Mouse (Mus musculus) hematopoietic stem cell, adult 5-6 weeks (primary cell): Measurements from ENCODE around the gene Cbx1. TPM values are rescaled to one million over a fixed set of nuclear protein-coding genes. Genes with fewer than 3 reads are reported as not detected.

ENCODE experiments used
- ATAC-seq, 2 experiments: fragments of 125-278 bp in 1 of 2; replicated peaks in 1 of 2; 2 replicates each; pipeline ENCODE4 v1.8.0; 2016 to 2017; ENCODE audit warnings: inconsistent platforms in 2 of 2, mild to moderate bottlenecking in 2 of 2, moderate number of reproducible peaks in 2 of 2, low read depth in 1 of 2, moderate TSS enrichment in 1 of 2; ENCODE audit not compliant: low FRiP score in 2 of 2, poor library complexity in 2 of 2, severe bottlenecking in 2 of 2, insufficient read depth in 1 of 2, low TSS enrichment in 1 of 2
- total RNA-seq: library from RNA; stranded (forward); fragments of 172-1452, 232-1000 nt; gene quantifications from 2 replicates; pipeline ENCODE4 v1.2.3, GENCODE M21; 2017

Cbx1 gene
- 102 and 160 TPM in 2 replicates for total RNA-seq

- ATAC-seq = peak; percentile 84 to 93
Observed at GRCm38 (mm10) chr11:96788871-96789795, at the start of gene Cbx1. Cbx1 (plus strand) TSS chr11:96789127.

GRCm38 (mm10) chr11:96740796-96741195 is 48.1 kb upstream of the Cbx1 start:
- no peak for ATAC-seq

- ATAC-seq = no peak
Observed at GRCm38 (mm10) chr11:96741995-96742394, 46.9 kb upstream of the Cbx1 start.

- 0 out of 4 replicates have a peak, but pooled peaks of 1 of the 2 experiments have one; percentile 10 for ATAC-seq
Observed at GRCm38 (mm10) chr11:96743000-96743399, 45.9 kb upstream of the Cbx1 start.

- ATAC-seq = no peak
Observed at GRCm38 (mm10) chr11:96743891-96744290, 45.0 kb upstream of the Cbx1 start.

- no peak for ATAC-seq
Observed at GRCm38 (mm10) chr11:96746648-96747047, 42.3 kb upstream of the Cbx1 start.

- peak; percentile 72 to 75; a peak in 3 of 4 replicates for ATAC-seq
Observed at GRCm38 (mm10) chr11:96747555-96747954, 41.4 kb upstream of the Cbx1 start.

GRCm38 (mm10) chr11:96755298-96755697 is 33.6 kb upstream of the Cbx1 start:
- ATAC-seq = no peak

- ATAC-seq = no peak
Observed at GRCm38 (mm10) chr11:96757421-96757820, 31.5 kb upstream of the Cbx1 start.

- no peak for ATAC-seq
Observed at GRCm38 (mm10) chr11:96758402-96758801, 30.5 kb upstream of the Cbx1 start.

- ATAC-seq = peak; percentile 79 to 93
Observed at GRCm38 (mm10) chr11:96760042-96760441, 28.9 kb upstream of the Cbx1 start.

GRCm38 (mm10) chr11:96761984-96762383 is 26.9 kb upstream of the Cbx1 start:
- ATAC-seq = no peak

- no peak for ATAC-seq
Observed at GRCm38 (mm10) chr11:96762742-96763470, 26.0 kb upstream of the Cbx1 start.

- no peak for ATAC-seq
Observed at GRCm38 (mm10) chr11:96764511-96765350, 24.2 kb upstream of the Cbx1 start.

GRCm38 (mm10) chr11:96765645-96766044 is 23.3 kb upstream of the Cbx1 start:
- peak; percentile 84 to 92 for ATAC-seq

- ATAC-seq = no peak
Observed at GRCm38 (mm10) chr11:96766555-96766954, 22.4 kb upstream of the Cbx1 start.

- ATAC-seq = no peak
Observed at GRCm38 (mm10) chr11:96767096-96767495, 21.8 kb upstream of the Cbx1 start.
